Mouse (Mus musculus): ENCODE data around the gene S100a4.

Gene S100a4

DNA sequence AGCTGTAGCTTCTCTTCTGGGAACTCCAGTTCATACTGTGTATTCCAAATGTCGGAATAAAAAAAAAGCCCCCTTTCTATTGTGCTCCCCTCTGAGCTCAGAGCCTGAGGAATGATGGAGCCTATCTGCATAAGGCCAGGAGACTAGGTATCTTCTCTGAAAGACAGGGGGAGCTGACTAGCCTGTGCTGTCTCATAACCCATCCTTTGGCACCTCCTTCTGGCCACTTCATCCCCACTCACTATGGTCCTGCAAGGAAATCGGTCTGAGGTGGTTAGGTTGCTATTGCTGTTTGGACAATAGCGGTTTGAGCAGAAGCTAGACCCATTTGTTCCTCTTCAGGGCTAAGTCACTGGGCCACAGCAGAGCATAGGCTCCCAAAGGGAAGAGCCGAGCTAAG, 24.2 kb downstream of the S100a4 start:
- no peak for TF ChIP-seq GATA4 (IDR thresholded peaks at IDR 0.05; ENCODE audit: insufficient replicate concordance, low read length)

- TF ChIP-seq GATA4 (IDR thresholded peaks at IDR 0.05; ENCODE audit: insufficient replicate concordance, low read length), result no peak
Measured at GRCm38 (mm10) chr3:90629298-90629697, 25.7 kb downstream of the S100a4 start.

- TF ChIP-seq GATA4 (IDR thresholded peaks at IDR 0.05; ENCODE audit: insufficient replicate concordance, low read length), result no peak
Measured at GRCm38 (mm10) chr3:90631984-90632383, 28.4 kb downstream of the S100a4 start.

- no peak for TF ChIP-seq GATA4 (IDR thresholded peaks at IDR 0.05; ENCODE audit: insufficient replicate concordance, low read length)
Measured at GRCm38 (mm10) chr3:90638511-90639275, 35.1 kb downstream of the S100a4 start.

DNA sequence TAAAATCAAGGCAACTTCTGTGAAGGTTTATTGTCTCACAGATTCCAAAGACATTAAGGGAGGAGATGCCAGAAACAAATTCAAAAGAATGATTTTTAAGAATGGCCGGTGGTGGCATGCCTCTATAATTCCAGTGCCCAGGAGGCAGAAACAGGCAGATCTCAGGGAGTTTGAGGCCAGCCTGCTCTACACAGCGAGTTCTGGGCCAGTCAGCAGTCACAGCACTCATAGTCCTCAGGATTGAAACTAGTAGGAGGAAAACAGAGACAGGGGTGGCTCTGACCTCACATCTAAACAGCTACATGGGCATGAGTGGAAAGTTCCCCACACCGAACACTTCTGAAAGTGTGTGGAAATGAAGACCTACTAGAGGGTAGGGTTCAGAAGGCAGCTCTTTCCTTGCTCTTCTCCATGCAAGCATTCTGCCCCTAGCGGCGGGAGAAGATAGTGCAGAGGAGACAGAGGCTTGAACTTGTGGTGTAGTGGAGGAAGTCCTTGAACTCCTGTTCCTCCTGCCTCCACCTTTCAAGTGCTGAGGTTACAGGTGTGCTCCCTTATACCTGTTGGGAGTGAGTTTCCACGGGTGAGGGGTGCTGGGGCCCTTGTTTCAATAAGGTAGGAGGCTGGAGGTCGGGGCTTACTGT, 36.1 kb downstream of the S100a4 start:
- no peak for TF ChIP-seq GATA4 (IDR thresholded peaks at IDR 0.05; ENCODE audit: insufficient replicate concordance, low read length)

GRCm38 (mm10) chr3:90640981-90641380, 37.4 kb downstream of the S100a4 start:
- TF ChIP-seq GATA4 (IDR thresholded peaks at IDR 0.05; ENCODE audit: insufficient replicate concordance, low read length), result no peak

DNA sequence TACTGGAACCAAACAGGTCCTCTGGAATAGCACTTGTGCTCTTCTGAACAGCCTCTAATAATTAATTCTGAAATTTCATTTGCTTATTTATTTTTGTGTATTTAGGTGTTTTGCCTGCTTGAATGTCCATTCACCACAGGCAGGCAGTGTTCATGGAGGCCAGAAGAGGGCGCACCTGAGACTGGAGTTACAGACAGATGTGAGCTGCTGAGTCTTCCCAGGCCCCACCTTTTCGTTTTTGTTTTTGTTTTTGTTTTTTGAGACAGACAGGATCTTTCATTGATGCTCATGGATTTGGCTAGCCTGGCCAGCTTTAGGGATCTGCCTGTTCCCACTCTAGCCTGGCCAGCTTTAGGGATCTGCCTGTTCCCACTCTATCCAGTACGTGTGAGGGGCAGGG, 40.6 kb downstream of the S100a4 start:
- no peak for TF ChIP-seq GATA4 (IDR thresholded peaks at IDR 0.05; ENCODE audit: insufficient replicate concordance, low read length)

DNA sequence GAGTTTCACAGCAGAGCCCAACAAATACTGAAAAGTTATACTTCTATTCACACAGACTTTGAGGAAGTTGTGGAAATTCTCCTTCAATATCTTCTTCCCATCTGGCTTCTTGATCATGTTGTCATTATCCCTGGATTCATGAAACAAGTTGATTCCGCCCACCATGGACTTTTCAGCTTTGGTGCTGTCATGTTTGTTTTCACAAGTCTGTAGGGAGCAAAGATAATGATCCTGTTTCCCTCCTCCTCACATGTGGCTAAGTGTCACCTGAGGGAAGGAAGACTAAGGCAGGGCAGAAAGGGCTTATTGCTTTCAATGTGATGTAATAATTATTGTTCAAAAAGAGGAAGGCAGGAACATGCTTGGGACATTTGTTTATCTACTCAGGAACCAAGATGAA, 43.7 kb downstream of the S100a4 start:
- TF ChIP-seq GATA4 (IDR thresholded peaks at IDR 0.05; ENCODE audit: insufficient replicate concordance, low read length), result no peak

- no peak for TF ChIP-seq GATA4 (IDR thresholded peaks at IDR 0.05; ENCODE audit: insufficient replicate concordance, low read length)
Measured at GRCm38 (mm10) chr3:90648981-90649380, 45.4 kb downstream of the S100a4 start.

- TF ChIP-seq GATA4 (IDR thresholded peaks at IDR 0.05; ENCODE audit: insufficient replicate concordance, low read length), result no peak
Measured at GRCm38 (mm10) chr3:90649832-90650231, 46.3 kb downstream of the S100a4 start.

GRCm38 (mm10) chr3:90652878-90653508, 49.4 kb downstream of the S100a4 start:
- TF ChIP-seq GATA4 (IDR thresholded peaks at IDR 0.05; ENCODE audit: insufficient replicate concordance, low read length), result no peak

- no peak for TF ChIP-seq GATA4 (IDR thresholded peaks at IDR 0.05; ENCODE audit: insufficient replicate concordance, low read length)
Measured at GRCm38 (mm10) chr3:90653717-90654116, 50.1 kb downstream of the S100a4 start, which contains the start of gene S100a7a. TSS of gene S100a7a (plus strand) at chr3:90654017.

All from liver, adult (tissue).